Mouse (Mus musculus) liver, embryonic 14.5 days (tissue): ENCODE results near the gene Cdc34.

Experiments used
- CTCF ChIP-seq: IDR thresholded peaks from 2 replicates; pipeline ENCODE4 v1.5.1; 2016; ENCODE audit warnings: antibody characterized with exemption, low read depth, control low read depth
- EP300 ChIP-seq: IDR thresholded peaks from 2 replicates; pipeline ENCODE4 v1.6.1; 2016; ENCODE audit warnings: antibody characterized with exemption, low read depth

- no peak for TF ChIP-seq CTCF
- no peak for TF ChIP-seq EP300
Measured at GRCm38 (mm10) chr10:79661861-79662260, 20.1 kb upstream of the Cdc34 start.
